Mouse (Mus musculus) left cerebral cortex, adult 2 months (tissue): Measurements from ENCODE around the gene Suox. TPM values are rescaled to one million over a fixed set of nuclear protein-coding genes. Genes with fewer than 3 reads are reported as not detected.
"Not testable (repeated sequence)": the region's sequence is repeated elsewhere in the genome, so short reads cannot be mapped to it uniquely, and the experiment has no call there.

Experiments
- DNase-seq, 2 experiments: peaks; one replicate each; pipeline ENCODE4 v3.0.0; 2021 to 2022; ENCODE audit warnings: low spot score in 2 of 2, mixed read lengths in 1 of 2; ENCODE audit errors: extremely low spot score in 1 of 2
- H3K27ac ChIP-seq: fragments of 200-600 bp; 2 replicates; pipeline ENCODE4 v1.8.1; 2022
- H3K4me3 ChIP-seq: fragments of 200-600 bp; 2 replicates; pipeline ENCODE4 v1.8.1; 2022
- CTCF ChIP-seq: fragments of 200-600 bp; IDR thresholded peaks from 2 replicates; pipeline ENCODE4 v1.8.1; 2022; ENCODE audit warnings: antibody characterized with exemption, mild to moderate bottlenecking, moderate library complexity
- intact Hi-C: fragments of 180-260 bp; cut with DNase I; formaldehyde crosslinking; loops from one replicate; pipeline ENCODE4 v1.15.1; 2025
- total RNA-seq, 2 experiments: library from RNA; stranded (reverse); gene quantifications; 2 replicates each; pipeline ENCODE4 v1.2.3; 2021

Suox gene
- total RNA-seq, 2 experiments from 2014 or later: 11.3 to 12.3 TPM

DNA sequence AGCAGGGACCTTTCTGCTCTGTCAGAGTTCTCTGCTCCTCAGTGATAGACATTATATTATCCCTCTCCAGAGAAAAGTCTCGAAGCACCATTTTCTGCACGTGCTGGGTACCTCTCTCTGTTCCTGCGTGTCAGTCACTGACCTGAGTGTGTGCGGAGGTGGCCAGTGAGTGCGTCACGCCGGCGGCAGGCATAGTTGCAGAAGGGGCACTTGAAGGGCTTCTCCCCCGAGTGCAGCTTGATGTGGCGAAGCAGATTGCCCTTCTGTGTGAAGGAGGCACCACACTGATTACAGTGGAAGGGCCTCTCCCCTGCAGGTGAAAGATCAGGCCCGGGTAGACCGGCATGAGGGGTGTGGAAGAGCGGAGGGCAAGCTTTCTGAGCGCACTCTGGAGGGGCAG lies 33.9 kb downstream of the Suox start:
- DNase-seq: no peak
- no peak overlapping the region for H3K27ac ChIP-seq
- H3K4me3 ChIP-seq: no peak overlapping the region
- intact Hi-C loops: no loop called here
- TF ChIP-seq CTCF: no peak

DNA sequence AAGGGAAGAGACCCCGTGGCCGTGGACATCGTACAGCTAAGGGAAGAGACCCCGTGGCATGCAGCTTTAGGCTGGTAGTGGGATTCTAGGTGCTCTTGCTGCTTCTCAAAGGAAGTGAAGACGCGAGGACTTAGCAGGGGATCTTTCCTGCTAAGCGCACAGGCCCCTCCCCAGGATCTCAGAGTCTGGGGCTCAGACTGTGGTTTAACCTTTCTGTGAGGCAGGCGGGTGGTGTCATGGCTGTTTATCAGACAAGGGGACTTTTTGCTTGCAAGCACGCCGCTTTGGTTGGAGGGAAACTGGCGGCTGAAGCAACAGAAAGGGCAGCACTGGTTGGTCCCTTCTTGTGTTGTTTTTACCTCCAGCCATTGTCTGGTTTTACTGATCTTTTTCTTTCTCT lies 36.9 kb downstream of the Suox start:
- Histone ChIP-seq H3K27ac (no peak overlapping the region), H3K4me3 (no peak overlapping the region)
- DNase-seq: no peak
- TF ChIP-seq CTCF: no peak
- intact Hi-C loops: no loop called here

DNA sequence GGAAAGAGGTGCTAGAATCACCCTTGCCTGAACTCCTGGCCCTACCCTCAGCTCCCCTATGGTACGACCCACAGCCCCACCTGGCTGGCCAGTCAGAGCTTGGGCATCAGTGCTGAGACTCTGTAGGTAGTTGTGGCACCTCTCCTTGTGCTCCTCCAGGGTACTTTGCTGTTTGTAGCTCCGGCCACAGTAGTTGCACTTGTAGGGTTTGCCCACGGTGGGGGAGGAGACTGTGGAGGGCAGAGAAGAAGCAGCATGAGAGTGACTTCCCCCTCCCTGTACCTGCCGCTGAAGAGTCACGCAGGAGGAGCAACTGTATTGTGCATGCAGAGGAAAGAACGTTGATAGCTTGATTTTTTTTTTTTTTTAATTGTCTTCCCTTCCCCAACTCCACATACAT lies 37.3 kb downstream of the Suox start:
- no peak overlapping the region for H3K4me3 ChIP-seq
- H3K27ac ChIP-seq: no peak overlapping the region
- TF ChIP-seq CTCF: no peak
- DNase-seq: no peak
- intact Hi-C loops: no loop called here

DNA sequence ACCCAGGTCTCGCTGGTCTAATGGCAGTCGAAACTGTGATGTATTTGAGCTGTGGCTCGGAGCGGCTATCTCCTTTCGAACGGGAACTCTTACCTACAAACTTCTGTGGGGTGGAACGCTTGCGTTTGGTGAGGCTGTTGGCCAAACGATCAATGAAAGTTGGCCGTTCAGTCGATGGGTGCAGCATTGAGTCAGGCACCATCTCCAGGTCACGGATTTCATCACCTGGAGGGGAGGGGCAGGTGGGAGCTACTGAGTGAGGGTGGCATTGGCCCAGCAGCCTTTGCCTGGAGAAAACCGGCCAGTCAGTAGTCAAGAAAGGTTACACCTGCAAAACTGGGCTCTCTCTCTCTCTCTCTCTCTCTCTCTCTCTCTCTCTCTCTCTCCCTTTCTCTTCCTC lies 38.2 kb downstream of the Suox start:
- no peak overlapping the region for H3K4me3 ChIP-seq
- no peak for TF ChIP-seq CTCF
- DNase-seq: no peak
- intact Hi-C loops: no loop called here
- no peak overlapping the region for H3K27ac ChIP-seq

DNA sequence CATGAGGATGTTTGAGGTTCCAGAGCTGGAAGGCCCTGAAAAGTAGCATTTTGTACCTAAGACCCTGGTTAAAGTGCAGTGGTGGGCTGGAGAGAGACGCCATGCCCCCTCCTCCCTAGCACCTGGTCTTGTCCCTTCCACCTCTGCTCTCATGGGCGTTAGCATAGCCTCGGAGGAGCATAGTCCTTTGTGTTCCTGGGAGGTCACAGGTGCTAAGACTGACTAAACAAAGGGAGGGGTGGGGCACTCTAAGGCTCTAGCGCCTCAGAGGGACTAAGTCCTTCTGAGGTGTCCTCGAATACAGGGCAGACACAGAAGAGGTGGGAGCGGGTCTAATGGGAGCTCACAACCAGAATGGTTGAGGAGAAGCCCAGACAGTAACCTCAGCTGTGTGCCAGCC lies 42.3 kb downstream of the Suox start:
- TF ChIP-seq CTCF: no peak
- Histone ChIP-seq H3K27ac (no peak overlapping the region), H3K4me3 (no peak overlapping the region)
- DNase-seq: no peak
- intact Hi-C loops: no loop called here

DNA sequence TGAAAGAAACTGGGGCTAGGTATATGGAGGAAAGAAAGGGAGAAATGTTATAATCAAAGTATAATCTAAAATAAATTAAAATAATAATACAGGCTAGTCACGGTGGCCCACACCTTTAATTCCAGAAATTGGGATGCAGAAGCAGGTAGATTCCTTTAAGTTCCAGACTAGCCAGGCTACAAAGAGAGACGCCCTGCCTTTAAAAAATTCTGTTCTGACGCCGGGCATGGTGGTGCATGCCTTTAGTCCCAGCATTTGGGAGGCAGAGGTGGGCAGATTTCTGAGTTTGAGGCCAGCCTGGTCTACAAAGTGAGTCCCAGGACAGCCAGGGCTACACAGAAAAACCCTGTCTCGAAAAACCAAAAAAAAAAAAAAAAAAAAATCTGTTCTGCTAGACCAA lies 43.6 kb downstream of the Suox start:
- DNase-seq, H3K27ac ChIP-seq, intact Hi-C loops, H3K4me3 ChIP-seq: not testable (repeated sequence)

DNA sequence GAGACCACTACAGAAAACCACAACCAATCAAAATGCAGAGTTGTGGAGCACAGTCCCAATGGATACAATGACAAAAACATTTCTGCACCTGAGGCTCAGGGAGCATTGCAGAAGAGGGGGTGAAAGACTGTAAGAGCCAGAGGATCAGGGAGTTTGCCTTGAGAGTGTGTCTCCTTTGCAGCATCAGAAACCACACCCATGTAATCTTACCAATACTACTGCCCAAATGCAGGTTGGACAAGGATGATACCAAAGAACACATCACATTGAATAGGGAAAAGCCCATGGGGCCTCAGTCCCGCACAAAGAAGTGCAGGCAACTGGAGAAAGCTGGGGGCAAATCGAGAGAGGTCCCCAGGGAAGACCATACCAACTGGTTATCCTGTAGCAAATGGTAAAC lies 44.1 kb downstream of the Suox start:
- H3K4me3 ChIP-seq: no peak overlapping the region
- intact Hi-C loops: no loop called here
- DNase-seq: no peak
- no peak overlapping the region for H3K27ac ChIP-seq
- TF ChIP-seq CTCF: no peak

DNA sequence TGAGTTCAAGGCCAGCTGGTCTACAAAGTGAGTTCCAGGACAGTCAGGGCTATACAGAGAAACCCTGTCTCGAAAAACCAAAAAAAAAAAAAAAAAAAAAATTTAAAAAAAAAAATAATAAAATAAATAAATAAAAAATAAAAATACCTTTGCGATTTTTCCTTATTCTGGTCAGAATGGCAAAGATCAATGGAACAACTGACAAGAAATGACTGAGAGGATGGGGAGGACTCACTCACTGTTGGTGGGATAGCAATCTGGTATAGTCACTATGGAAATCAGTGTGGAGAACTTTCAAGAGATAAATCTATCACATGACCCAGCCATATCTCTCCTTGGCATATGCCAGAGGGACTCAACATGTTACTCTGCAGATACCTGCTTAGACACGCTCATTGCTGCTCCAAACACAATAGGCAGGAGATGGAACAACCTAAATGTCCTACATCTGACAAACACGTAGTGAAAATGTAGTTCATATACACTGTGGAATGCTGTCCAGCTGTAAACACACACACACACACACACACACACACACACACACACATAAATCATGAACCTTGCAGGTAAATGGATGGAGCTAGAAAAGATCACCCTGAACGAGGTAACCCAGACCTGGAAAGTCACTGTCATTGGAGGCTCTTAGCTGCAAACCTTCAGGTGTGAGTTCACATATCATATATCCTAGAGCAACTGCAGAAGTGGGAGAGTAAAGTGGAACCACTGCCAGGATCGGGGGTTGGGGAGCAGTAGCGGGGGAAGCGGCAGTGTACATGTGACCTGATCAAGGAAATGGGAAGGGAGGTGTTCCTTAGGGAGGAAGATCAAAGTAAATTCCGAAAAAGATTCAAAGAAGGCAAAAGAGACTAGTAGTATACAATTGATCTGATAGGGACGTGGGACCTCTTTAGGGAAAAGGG lies 46.2 kb downstream of the Suox start:
- Histone ChIP-seq H3K4me3 (no peak overlapping the region), H3K27ac (no peak overlapping the region)
- no peak for TF ChIP-seq CTCF
- DNase-seq: no peak
- intact Hi-C loops: no loop called here

DNA sequence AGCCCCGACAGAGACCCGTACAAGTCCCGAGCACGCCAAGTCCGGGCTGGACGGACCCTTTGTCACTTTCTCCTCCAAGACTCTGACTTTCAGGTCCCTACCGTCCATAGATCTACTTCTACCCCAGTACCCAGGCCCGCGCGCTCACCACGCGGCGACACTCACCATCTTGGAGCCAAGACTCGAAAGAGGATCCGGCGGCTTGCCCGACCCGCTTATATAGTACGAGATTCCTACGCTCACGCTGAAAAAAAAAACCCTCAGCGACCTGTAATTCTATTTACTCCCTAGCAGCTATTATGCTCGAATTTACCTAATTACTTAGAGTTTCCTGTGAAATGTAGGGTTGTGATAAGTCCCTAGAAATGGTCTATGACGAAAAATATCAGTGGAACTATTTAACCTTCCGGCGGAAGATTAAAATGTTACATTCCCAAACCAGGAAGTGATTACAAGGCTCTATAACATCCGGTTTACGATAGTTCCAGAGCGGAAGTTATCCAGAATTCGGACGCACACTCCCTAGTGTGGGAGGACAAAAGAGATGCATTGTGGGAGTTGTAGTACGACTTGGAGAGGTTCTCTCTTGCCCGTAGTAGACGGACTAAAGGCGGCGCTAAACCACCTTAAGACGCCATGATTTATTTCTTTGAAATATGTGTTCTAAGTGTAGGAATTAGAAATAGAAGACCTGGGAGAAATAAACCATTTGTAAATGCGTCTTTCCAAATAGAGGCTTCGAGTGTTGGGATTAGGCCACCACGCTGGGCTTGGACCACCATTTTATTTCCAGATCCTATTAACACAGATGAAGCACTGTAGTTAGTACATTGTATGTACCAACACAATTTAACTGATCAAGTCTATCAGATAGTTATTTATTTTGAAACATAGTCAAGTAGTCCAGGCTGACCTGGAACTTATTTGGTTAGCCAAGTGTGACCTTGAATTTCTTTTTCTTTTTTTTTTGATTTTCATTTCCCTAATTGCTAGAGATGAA lies 47.3 kb downstream of the Suox start, which contains the start of gene Rps26:
Gene Rps26, minus strand, starts transcription at position 437 of the 1,000 bp plus-strand sequence.
- peak; percentile 51 for TF ChIP-seq CTCF
- H3K4me3 ChIP-seq: peak within 1 kb of the TSS; percentile 85
- peak within 1 kb of the TSS; percentile 98 for H3K27ac ChIP-seq
- intact Hi-C loops: loop anchor here (1.0 kb wide), 3 partner anchors 47 to 77 kb away; partner anchors contain the start of gene Rpl41
- peak; percentile 79 to 88 for DNase-seq

DNA sequence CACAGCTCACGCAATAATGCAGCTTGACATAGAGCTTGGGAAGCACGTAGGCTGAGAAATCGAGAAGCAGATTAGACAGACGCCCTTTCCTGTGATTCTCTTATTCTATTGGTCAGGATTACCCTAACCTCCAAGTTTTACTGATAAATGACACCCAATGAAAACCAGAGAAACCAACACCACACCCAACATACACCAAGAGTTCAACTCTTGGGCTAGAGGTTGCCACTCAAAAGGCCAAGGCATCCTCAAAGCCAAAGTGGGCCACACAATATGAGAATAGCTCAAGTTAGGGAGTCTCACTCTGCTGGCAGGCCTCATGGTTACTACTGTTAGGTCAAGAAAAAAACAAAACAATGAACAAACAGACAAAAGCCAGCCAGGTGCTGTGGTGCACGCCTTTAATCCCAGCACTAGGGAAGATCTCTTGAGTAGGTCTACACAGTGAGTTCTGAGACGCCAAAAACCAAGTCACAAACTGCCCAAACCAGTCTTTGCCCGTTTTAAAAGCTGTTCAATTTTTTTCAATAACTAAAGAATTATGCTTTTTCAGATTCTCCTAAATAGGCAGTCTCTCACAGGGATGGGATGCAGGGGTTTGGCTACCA lies 48.5 kb downstream of the Suox start:
- H3K27ac ChIP-seq: no peak overlapping the region
- intact Hi-C loops: no loop called here

DNA sequence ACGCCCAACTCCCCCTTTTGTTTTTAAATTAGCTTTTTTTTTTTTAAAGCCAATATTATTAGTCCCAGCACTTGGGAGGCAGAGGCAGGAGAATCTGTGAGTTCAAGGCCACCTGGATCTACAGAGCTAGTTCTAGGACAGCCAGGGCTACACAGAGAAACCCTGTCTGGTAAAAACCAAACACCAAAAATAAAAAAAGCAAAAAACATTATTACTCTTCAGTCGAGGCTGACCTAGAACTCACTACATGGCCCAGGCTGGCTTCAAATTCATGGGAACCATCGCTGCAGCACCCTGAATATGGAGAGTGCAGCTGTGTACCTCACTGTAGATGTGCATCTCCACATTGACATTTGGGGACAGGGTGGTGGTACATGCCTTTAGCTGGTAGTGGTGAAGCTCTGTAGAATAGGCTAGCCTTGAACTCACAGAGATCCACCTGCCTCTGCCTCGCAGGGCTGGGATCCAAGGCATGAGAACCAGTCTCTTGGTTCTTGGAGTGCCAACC lies 50.7 kb downstream of the Suox start:
- intact Hi-C loops, H3K4me3 ChIP-seq, DNase-seq, H3K27ac ChIP-seq: not testable (repeated sequence)

More for the DNA sequence above, 48.5 kb downstream of the Suox start:
- no peak for DNase-seq
- peak overlapping the region; percentile 85 for H3K4me3 ChIP-seq
- TF ChIP-seq CTCF: no peak
